Mouse (Mus musculus) hindbrain, embryonic 10.5 days (tissue): ENCODE results near the gene Dscam. TPM values are rescaled to one million over a fixed set of nuclear protein-coding genes. Genes with fewer than 3 reads are reported as not detected.
A peak's percentile ranks its signal among the peaks of the same experiment; 100 is the strongest.

Experiments
- DNase-seq: peaks from one replicate; pipeline ENCODE4 v3.0.0-alpha.2; 2017; ENCODE audit warnings: low spot score
- H3K27ac ChIP-seq: fragments of 300-500 bp; sonication (generic); 2 replicates; pipeline ENCODE4 v1.5.1; 2016; ENCODE audit warnings: mild to moderate bottlenecking, moderate library complexity
- H3K27me3 ChIP-seq: fragments of 300-500 bp; sonication (generic); 2 replicates; pipeline ENCODE4 v1.6.1; 2016; ENCODE audit warnings: mild to moderate bottlenecking; ENCODE audit not compliant: poor library complexity, insufficient read depth, severe bottlenecking
- H3K36me3 ChIP-seq: fragments of 300-500 bp; sonication (generic); 2 replicates; pipeline ENCODE4 v1.6.1; 2016; ENCODE audit warnings: mild to moderate bottlenecking, moderate library complexity
- H3K4me1 ChIP-seq: fragments of 300-500 bp; sonication (generic); replicated peaks from 2 replicates; pipeline ENCODE4 v1.6.1; 2016; ENCODE audit warnings: mild to moderate bottlenecking
- H3K4me3 ChIP-seq: fragments of 300-500 bp; sonication (generic); 2 replicates; pipeline ENCODE4 v1.5.1; 2016; ENCODE audit warnings: mild to moderate bottlenecking, moderate library complexity
- H3K9me3 ChIP-seq: fragments of 300-500 bp; sonication (generic); 2 replicates; pipeline ENCODE4 v1.6.1; 2016; ENCODE audit warnings: mild to moderate bottlenecking, moderate library complexity
- WGBS: fragments of 180-500 bp; shearing (Covaris S2); methylation state at CpG from one replicate; pipeline ENCODE4 v1.1.7; 2016; 5-methylcytosine and 5-hydroxymethylcytosine counted together
- polyA plus RNA-seq: library from polyadenylated mRNA; unstranded; fragments of >200 nt; fragmentation: Nextera tagmentation; extraction: Ambion mirVana; gene quantifications from 2 replicates; pipeline ENCODE4 v1.2.1, GENCODE M21; 2016

Gene Dscam
- polyA plus RNA-seq, 1 experiment from 2014 or later = 1.2 TPM

GRCm38 (mm10) chr16:96910405-96911164 lies 260.0 kb downstream of the Dscam start:
- no peak overlapping the region for H3K27ac ChIP-seq
- no peaks in the 10 kb centered on the region for H3K27me3 ChIP-seq
- WGBS = 83% methylated on average over 4 of the region's 4 CpGs
- no peak overlapping the region for H3K4me3 ChIP-seq
- no peaks in the 10 kb centered on the region for H3K9me3 ChIP-seq
- no peaks in the 10 kb centered on the region for H3K4me1 ChIP-seq
- H3K36me3 ChIP-seq = no peaks in the 10 kb centered on the region
- DNase-seq = no peak

GRCm38 (mm10) chr16:96907818-96908217 lies 262.7 kb downstream of the Dscam start:
- DNase-seq = no peak
- no peak overlapping the region for H3K4me3 ChIP-seq
- H3K4me1 ChIP-seq = peaks cover 3% of the 10 kb centered on the region; the same call in 1 of the 2 replicates
- no peaks in the 10 kb centered on the region for H3K27me3 ChIP-seq
- 91% methylated on average over 1 of the region's 1 CpGs for WGBS
- no peaks in the 10 kb centered on the region for H3K9me3 ChIP-seq
- no peak overlapping the region for H3K27ac ChIP-seq
- no peaks in the 10 kb centered on the region for H3K36me3 ChIP-seq

- Histone ChIP-seq H3K4me1 (peaks cover 6% of the 10 kb centered on the region; the same call in 1 of the 2 replicates), H3K36me3 (no peaks in the 10 kb centered on the region), H3K9me3 (no peaks in the 10 kb centered on the region), H3K27me3 (no peaks in the 10 kb centered on the region), H3K27ac (no peak overlapping the region), H3K4me3 (no peak overlapping the region)
- DNase-seq = no peak
- 91% methylated on average over 1 of the region's 1 CpGs for WGBS
Measured at GRCm38 (mm10) chr16:96907081-96907480, 263.5 kb downstream of the Dscam start.

GRCm38 (mm10) chr16:96906630-96907029 lies 263.9 kb downstream of the Dscam start:
- no peak for DNase-seq
- no peaks in the 10 kb centered on the region for H3K9me3 ChIP-seq
- 86% methylated on average over 2 of the region's 2 CpGs for WGBS

GRCm38 (mm10) chr16:96904761-96905160 lies 265.8 kb downstream of the Dscam start:
- H3K9me3 ChIP-seq = no peaks in the 10 kb centered on the region
- no peaks in the 10 kb centered on the region for H3K27me3 ChIP-seq
- DNase-seq = no peak
- H3K27ac ChIP-seq = 0 out of 2 replicates have a peak overlapping the region, but pooled peaks have one; percentile 18
- 67% methylated on average over 2 of the region's 2 CpGs for WGBS
- no peak overlapping the region for H3K4me3 ChIP-seq
- peaks cover 6% of the 10 kb centered on the region; the same call in 1 of the 2 replicates for H3K4me1 ChIP-seq
- H3K36me3 ChIP-seq = no peaks in the 10 kb centered on the region

More at GRCm38 (mm10) chr16:96906630-96907029, 263.9 kb downstream of the Dscam start:
- H3K27me3 ChIP-seq = no peaks in the 10 kb centered on the region
- peaks cover 6% of the 10 kb centered on the region; the same call in 1 of the 2 replicates for H3K4me1 ChIP-seq
- no peak overlapping the region for H3K27ac ChIP-seq
- no peaks in the 10 kb centered on the region for H3K36me3 ChIP-seq
- H3K4me3 ChIP-seq = no peak overlapping the region

- no peak overlapping the region for H3K27ac ChIP-seq
- no peaks in the 10 kb centered on the region for H3K36me3 ChIP-seq
- no peak for DNase-seq
- no peaks in the 10 kb centered on the region for H3K9me3 ChIP-seq
- WGBS = 38% methylated on average over 2 of the region's 2 CpGs
- no peaks in the 10 kb centered on the region for H3K27me3 ChIP-seq
- H3K4me1 ChIP-seq = peaks cover 6% of the 10 kb centered on the region; the same call in 1 of the 2 replicates
- H3K4me3 ChIP-seq = no peak overlapping the region
Measured at GRCm38 (mm10) chr16:96904359-96904758, 266.2 kb downstream of the Dscam start.

- no peaks in the 10 kb centered on the region for H3K27me3 ChIP-seq
- no peak for DNase-seq
- H3K27ac ChIP-seq = no peak overlapping the region
- H3K4me1 ChIP-seq = peaks cover 6% of the 10 kb centered on the region; the same call in 1 of the 2 replicates
- no peaks in the 10 kb centered on the region for H3K36me3 ChIP-seq
- H3K4me3 ChIP-seq = no peak overlapping the region
- no peaks in the 10 kb centered on the region for H3K9me3 ChIP-seq
Measured at GRCm38 (mm10) chr16:96902596-96902995, 268.0 kb downstream of the Dscam start.

GRCm38 (mm10) chr16:96901234-96902014 lies 269.1 kb downstream of the Dscam start:
- Histone ChIP-seq H3K27ac (no peak overlapping the region), H3K36me3 (no peaks in the 10 kb centered on the region), H3K27me3 (no peaks in the 10 kb centered on the region), H3K9me3 (no peaks in the 10 kb centered on the region), H3K4me3 (no peak overlapping the region), H3K4me1 (peaks cover 7% of the 10 kb centered on the region; the same call in 1 of the 2 replicates)
- 79% methylated on average over 3 of the region's 3 CpGs for WGBS
- no peak for DNase-seq

- Histone ChIP-seq H3K4me1 (peaks cover 7% of the 10 kb centered on the region; the same call in 1 of the 2 replicates), H3K27me3 (no peaks in the 10 kb centered on the region), H3K4me3 (no peak overlapping the region), H3K27ac (no peak overlapping the region), H3K9me3 (no peaks in the 10 kb centered on the region), H3K36me3 (no peaks in the 10 kb centered on the region)
- no peak for DNase-seq
Measured at GRCm38 (mm10) chr16:96899329-96899728, 271.2 kb downstream of the Dscam start.

GRCm38 (mm10) chr16:96896510-96897133 lies 273.9 kb downstream of the Dscam start:
- Histone ChIP-seq H3K27ac (peak overlapping the region; percentile 42; the same call in 1 of the 2 replicates), H3K9me3 (no peaks in the 10 kb centered on the region), H3K36me3 (no peaks in the 10 kb centered on the region), H3K4me3 (no peak overlapping the region), H3K4me1 (0 out of 2 replicates have a peak, but pooled peaks cover 4% of the 10 kb centered on the region), H3K27me3 (no peaks in the 10 kb centered on the region)
- peak; percentile 25 for DNase-seq
- 63% methylated on average over 10 of the region's 10 CpGs for WGBS

GRCm38 (mm10) chr16:96888036-96888435 lies 282.5 kb downstream of the Dscam start:
- Histone ChIP-seq H3K4me3 (no peak overlapping the region), H3K4me1 (0 out of 2 replicates have a peak, but pooled peaks cover 3% of the 10 kb centered on the region), H3K9me3 (no peaks in the 10 kb centered on the region), H3K36me3 (no peaks in the 10 kb centered on the region), H3K27me3 (no peaks in the 10 kb centered on the region), H3K27ac (no peak overlapping the region)
- WGBS = 81% methylated on average over 1 of the region's 1 CpGs
- DNase-seq = no peak

GRCm38 (mm10) chr16:96885817-96886216 lies 284.7 kb downstream of the Dscam start:
- WGBS = 83% methylated on average over 2 of the region's 2 CpGs
- no peak for DNase-seq
- Histone ChIP-seq H3K4me1 (0 out of 2 replicates have a peak, but pooled peaks cover 3% of the 10 kb centered on the region), H3K36me3 (no peaks in the 10 kb centered on the region), H3K4me3 (no peak overlapping the region), H3K27ac (no peak overlapping the region), H3K27me3 (no peaks in the 10 kb centered on the region), H3K9me3 (no peaks in the 10 kb centered on the region)
